17 mouse cellular contexts compared by ENCODE assay signal in the genomic region with DNA sequence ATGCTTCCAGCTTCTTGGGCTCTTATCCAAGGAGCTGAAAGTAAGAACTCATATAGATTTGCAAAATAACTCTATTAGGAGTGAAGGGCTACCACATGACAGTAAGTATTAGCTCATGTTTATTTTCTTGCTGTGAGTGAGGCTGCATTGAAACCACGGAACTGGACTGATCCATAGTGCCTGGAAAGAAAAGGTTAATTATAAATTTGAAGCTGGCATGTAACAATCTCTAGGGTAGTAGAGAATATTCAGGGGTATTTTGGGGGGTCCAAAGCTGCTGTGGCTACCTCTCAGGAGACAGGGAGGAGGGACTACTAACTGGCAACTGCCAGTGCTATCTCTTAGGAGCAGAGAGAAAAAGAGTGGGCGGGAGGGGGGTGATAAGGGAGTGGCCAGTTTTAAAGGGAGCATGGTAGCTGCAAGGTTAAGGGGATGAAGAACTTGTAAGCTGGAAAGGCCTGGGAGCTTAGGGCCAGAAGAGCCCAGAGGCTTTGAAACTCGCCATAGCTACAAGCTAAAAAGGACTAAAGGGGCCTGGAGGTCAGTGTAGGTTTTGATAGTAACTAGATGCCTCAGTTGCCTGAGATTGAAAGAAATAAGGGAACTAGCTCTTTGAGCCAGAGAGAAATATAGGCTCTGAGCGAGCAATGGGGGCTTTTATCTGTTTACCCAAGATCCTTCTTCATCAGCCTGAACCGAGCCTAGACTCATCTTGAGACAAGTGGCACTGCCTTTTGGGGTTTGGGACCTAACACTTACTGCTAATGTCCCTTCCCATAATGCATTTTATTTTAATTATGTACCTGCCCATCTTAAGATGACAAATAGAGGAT. TPM values are rescaled to one million over a fixed set of nuclear protein-coding genes. Genes with fewer than 3 reads are reported as not detected.
DNase-seq lines count a peak whose midpoint lies in the region; ATAC-seq and TF ChIP-seq lines count a peak whose summit lies in the region.
"Had no signal": no experiment of that assay in that cellular context is flagged by ENCODE, and none has a peak within 500 bp of the region (broad histone marks: within the 10 kb centered on the region; RNA-seq: fewer than 3 reads in every experiment).

No protein-coding gene starts in this region.

- WGBS in kidney, embryonic 15.5 days: 52% methylated on average over 5 of the region's 5 CpGs
- WGBS in kidney, adult 2 months: 69% methylated on average over 5 of the region's 5 CpGs
- 82% methylated on average over 5 of the region's 5 CpGs for WGBS in liver, adult 2 months

- no peak overlapping the region for H3K27ac ChIP-seq in kidney, embryonic 15.5 days
- H3K27ac ChIP-seq in kidney, adult 2 months (ENCODE audit: insufficient read depth, low read depth, low read length): no peak overlapping the region
- H3K27ac ChIP-seq in liver, adult 2 months (replicated peaks; ENCODE audit: insufficient read depth, low read depth, low read length): peak overlapping the region; percentile 73
- H3K27ac ChIP-seq: forebrain, embryonic 12.5 days; hindbrain, embryonic 10.5 days; limb, embryonic 12.5 days; midbrain, embryonic 12.5 days; neural tube, embryonic 13.5 days had no signal

- H3K9me3 ChIP-seq in kidney, embryonic 15.5 days (replicated peaks): no peaks in the 10 kb centered on the region
- H3K9me3 ChIP-seq: forebrain, embryonic 12.5 days; hindbrain, embryonic 10.5 days; limb, embryonic 12.5 days; midbrain, embryonic 12.5 days; neural tube, embryonic 13.5 days had no signal

- no peaks in the 10 kb centered on the region for H3K79me2 ChIP-seq in liver, adult 2 months (ENCODE audit: control insufficient read depth, insufficient read depth, low read length)

- H3K4me2 ChIP-seq in kidney, embryonic 15.5 days: no peak overlapping the region
- H3K4me2 ChIP-seq: forebrain, embryonic 12.5 days; limb, embryonic 12.5 days; midbrain, embryonic 12.5 days; neural tube, embryonic 13.5 days had no signal

- TF ChIP-seq CTCF in kidney, adult 2 months (conservative IDR thresholded peaks at IDR 0.05; ENCODE audit: insufficient read depth, insufficient read length, low read depth, low read length): no peak
- no peak for TF ChIP-seq CTCF in liver, adult 2 months (IDR thresholded peaks at IDR 0.05; ENCODE audit: low read depth, low read length)

- no peak for TF ChIP-seq POLR2A in kidney, adult 2 months (IDR thresholded peaks at IDR 0.05; ENCODE audit: low read depth, low read length)
- no peak for TF ChIP-seq POLR2A in liver, adult 2 months (IDR thresholded peaks at IDR 0.05; ENCODE audit: extremely low read depth, insufficient read depth, low read length)

- H3K9ac ChIP-seq in kidney, embryonic 15.5 days: no peak overlapping the region
- H3K9ac ChIP-seq in liver, adult 2 months (ENCODE audit: low read depth, low read length): no peak overlapping the region
- H3K9ac ChIP-seq: forebrain, embryonic 12.5 days; limb, embryonic 12.5 days; midbrain, embryonic 12.5 days; neural tube, embryonic 13.5 days had no signal

- ATAC-seq in kidney, embryonic 15.5 days (replicated peaks; ENCODE audit: low FRiP score): peak; percentile 73; the same call in 1 of the 2 replicates
- no peak for ATAC-seq in frontal cortex, adult (ENCODE audit: low TSS enrichment)

- no peak overlapping the region for H3K4me3 ChIP-seq in kidney, embryonic 15.5 days (replicated peaks)
- H3K4me3 ChIP-seq in kidney, adult 2 months (ENCODE audit: insufficient read depth, low read depth, low read length): no peak overlapping the region
- H3K4me3 ChIP-seq in liver, adult 2 months (ENCODE audit: insufficient read depth, low read depth, low read length): no peak overlapping the region
- H3K4me3 ChIP-seq: forebrain, embryonic 12.5 days; hindbrain, embryonic 10.5 days; limb, embryonic 12.5 days; midbrain, embryonic 12.5 days; neural tube, embryonic 13.5 days had no signal

- H3K36me3 ChIP-seq in kidney, embryonic 15.5 days: no peaks in the 10 kb centered on the region
- no peaks in the 10 kb centered on the region for H3K36me3 ChIP-seq in kidney, adult 2 months (ENCODE audit: control insufficient read depth, insufficient read depth, low read length)
- peaks cover 5% of the 10 kb centered on the region; the same call in 1 of the 2 replicates for H3K36me3 ChIP-seq in liver, adult 2 months (ENCODE audit: control insufficient read depth, insufficient read depth, low read length)
- H3K36me3 ChIP-seq: forebrain, embryonic 12.5 days; hindbrain, embryonic 10.5 days; limb, embryonic 12.5 days; midbrain, embryonic 12.5 days; neural tube, embryonic 13.5 days had no signal

- no peaks in the 10 kb centered on the region for H3K27me3 ChIP-seq in kidney, embryonic 15.5 days
- no peaks in the 10 kb centered on the region for H3K27me3 ChIP-seq in kidney, adult 2 months (replicated peaks; ENCODE audit: control insufficient read depth, insufficient read depth, low read length)
- no peaks in the 10 kb centered on the region for H3K27me3 ChIP-seq in liver, adult 2 months (ENCODE audit: control insufficient read depth, insufficient read depth, low read length)
- H3K27me3 ChIP-seq: forebrain, embryonic 12.5 days; limb, embryonic 12.5 days; midbrain, embryonic 12.5 days; neural tube, embryonic 13.5 days had no signal

- no peak for DNase-seq in kidney, adult 2 months
- DNase-seq in c-Kit-negative CD71-positive TER-119-positive erythroid progenitor cells, embryonic 14.5 days (ENCODE audit: low read depth, low spot score): peak; percentile 85
- no peak for DNase-seq in liver, adult 2 months (ENCODE audit: extremely low read depth, low read depth, low spot score)
- DNase-seq in spleen, postnatal 36 days (ENCODE audit: low spot score in 2 of 2): peak; percentile 35 to 59
- no peak for DNase-seq in natural killer cell, adult 2 months (ENCODE audit: low spot score in 2 of 2)
- DNase-seq: gastrocnemius, postnatal 36 days; kidney, adult 9 months; right cerebral cortex, postnatal 14 days; thymus, postnatal 14 days had no signal

- no peaks in the 10 kb centered on the region for H3K4me1 ChIP-seq in kidney, embryonic 15.5 days
- H3K4me1 ChIP-seq in kidney, adult 2 months (ENCODE audit: control insufficient read depth, insufficient read depth, low read length): no peaks in the 10 kb centered on the region
- peaks cover 7% of the 10 kb centered on the region for H3K4me1 ChIP-seq in liver, adult 2 months (ENCODE audit: control insufficient read depth, insufficient read depth, low read length)
- H3K4me1 ChIP-seq: forebrain, embryonic 12.5 days; hindbrain, embryonic 10.5 days; limb, embryonic 12.5 days; midbrain, embryonic 12.5 days; neural tube, embryonic 13.5 days had no signal

RNA-seq across cellular contexts. Expression of gene Ccnt2, which starts 17.4 kb away (rescaled TPM):
- polyA plus RNA-seq in kidney, embryonic 15.5 days (2015; fragmentation: Nextera tagmentation; extraction: Ambion mirVana): 79.2 and 82.0 TPM in 2 replicates
- 12.7 and 14.7 TPM in 2 replicates for polyA plus RNA-seq in kidney, adult 2 months (2012; rRNA removed)
- total RNA-seq in liver, adult 2 months (2014; rRNA removed): 28.8 and 29.9 TPM in 2 replicates
- polyA plus RNA-seq in liver, adult 2 months (2012; rRNA removed): 5.3 and 9.4 TPM in 2 replicates

RNA-seq across cellular contexts. Expression of gene Acmsd, which starts 27.3 kb away (rescaled TPM):
- 0.93 and 1.1 TPM in 2 replicates for polyA plus RNA-seq in kidney, embryonic 15.5 days (2015; fragmentation: Nextera tagmentation; extraction: Ambion mirVana)
- 67.8 and 81.0 TPM in 2 replicates for polyA plus RNA-seq in kidney, adult 2 months (2012; rRNA removed)
- 19.6 and 48.2 TPM in 2 replicates for total RNA-seq in liver, adult 2 months (2014; rRNA removed)
- 5.6 and 6.9 TPM in 2 replicates for polyA plus RNA-seq in liver, adult 2 months (2012; rRNA removed)
- total RNA-seq: gastrocnemius, postnatal 36 days; layer of hippocampus, postnatal 14 days had no signal

Comparison
In these comparisons a context has a peak if more than half of its experiments do, and no peak if none do; other contexts are left out.
1. DNase-seq: peak in c-Kit-negative CD71-positive TER-119-positive erythroid progenitor cells, embryonic 14.5 days (single experiment) and spleen, postnatal 36 days (2 of 2); none in kidney, adult 2 months (single experiment), liver, adult 2 months (single experiment) and natural killer cell, adult 2 months (0 of 2).